Mouse (Mus musculus): ENCODE results near the gene Arhgap45. TPM values are rescaled to one million over a fixed set of nuclear protein-coding genes. Genes with fewer than 3 reads are reported as not detected.

The Arhgap45 gene
- polyA plus RNA-seq, 1 experiment from 2014 or later = 20.1 TPM

DNA sequence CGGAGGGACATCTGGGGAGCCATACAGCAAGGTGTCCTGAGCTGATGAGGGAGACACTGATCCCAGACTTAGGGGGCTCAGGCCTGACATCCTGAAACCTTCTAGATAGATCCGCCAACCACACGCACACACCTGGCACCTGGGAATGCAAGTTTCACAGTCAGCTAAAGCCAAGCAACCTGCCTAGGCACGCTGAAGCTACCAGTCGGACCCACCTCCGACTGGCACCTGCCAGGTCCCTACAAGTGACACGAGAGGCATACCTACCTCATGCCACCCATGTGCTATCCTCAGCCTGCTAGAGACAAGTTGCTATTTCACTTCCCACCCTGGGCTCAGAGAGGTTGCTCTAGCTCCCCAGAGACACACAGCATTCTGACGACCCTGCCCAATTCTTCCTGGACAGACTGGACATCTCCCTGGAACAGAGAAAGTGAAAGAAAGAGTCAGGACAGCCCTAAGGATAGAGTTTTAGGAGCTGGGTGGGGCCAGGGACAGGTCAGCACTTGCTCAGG is 27.1 kb upstream of the Arhgap45 start:
- peak overlapping the region; percentile 82 for H3K4me3 ChIP-seq (ENCODE audit: low read depth, low read length)
- 21% methylated on average over 7 of the region's 8 CpGs for WGBS
- H3K4me2 ChIP-seq (replicated peaks; ENCODE audit: low read depth, low read length) = peak overlapping the region; percentile 82
- H3K27ac ChIP-seq (ENCODE audit: low read length) = peak overlapping the region; percentile 99
- peak overlapping the region; percentile 95 for H3K9ac ChIP-seq (replicated peaks; ENCODE audit: low read depth)
- no peak for TF ChIP-seq CTCF (IDR thresholded peaks at IDR 0.05)
- TF ChIP-seq EP300 (IDR thresholded peaks at IDR 0.05) = no peak
- H3K9me3 ChIP-seq (ENCODE audit: low read length) = no peaks in the 10 kb centered on the region
- DNase-seq (ENCODE audit: low spot score) (no peak), ATAC-seq (no peak)
- no peaks in the 10 kb centered on the region for H3K27me3 ChIP-seq (replicated peaks; ENCODE audit: insufficient read depth, low read length)
- peaks cover 31% of the 10 kb centered on the region for H3K36me3 ChIP-seq (ENCODE audit: insufficient read depth, low read length)
- peaks cover 21% of the 10 kb centered on the region; the same call in 1 of the 2 replicates for H3K4me1 ChIP-seq (ENCODE audit: insufficient read depth, low read depth, low read length)

DNA sequence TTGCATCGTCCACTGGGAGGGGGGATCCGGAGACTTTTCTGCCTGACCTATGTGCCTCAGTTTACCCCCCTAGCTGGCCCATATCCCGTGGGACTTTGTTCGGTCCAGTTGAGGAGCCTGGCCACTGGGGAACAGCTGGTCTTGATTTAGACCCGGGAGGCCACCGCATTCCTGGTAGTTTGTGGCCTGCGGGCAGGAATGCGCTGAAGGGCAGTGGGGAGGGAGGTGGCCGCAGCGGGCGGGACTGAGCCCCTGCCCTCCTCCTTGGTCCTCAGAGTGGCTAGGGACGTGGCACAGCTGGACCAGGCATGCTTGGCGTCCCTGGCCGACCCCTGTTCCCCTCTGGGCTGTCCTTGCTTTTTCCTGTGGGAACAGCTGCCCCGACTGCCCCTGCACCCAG is 26.6 kb upstream of the Arhgap45 start:
- peak; percentile 90 for DNase-seq (ENCODE audit: low spot score)

DNA sequence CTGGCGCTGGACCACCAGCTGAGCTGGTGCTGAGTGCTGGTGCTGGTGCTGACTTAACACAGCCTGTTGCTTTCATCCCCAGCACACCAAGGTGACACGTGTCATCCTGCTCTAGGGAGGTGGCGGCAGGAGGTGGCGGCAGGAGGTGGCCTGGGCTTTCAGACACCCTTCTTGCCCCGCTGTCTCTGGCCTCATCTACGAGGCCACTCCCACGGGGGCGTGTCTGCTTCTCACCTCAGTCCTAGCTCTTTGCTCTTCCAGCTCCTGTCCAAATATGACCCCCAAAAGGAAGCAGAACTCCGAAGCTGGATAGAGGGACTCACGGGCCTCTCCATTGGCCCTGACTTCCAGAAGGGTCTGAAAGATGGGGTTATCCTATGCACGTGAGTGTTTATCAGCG is 25.4 kb upstream of the Arhgap45 start:
- H3K4me3 ChIP-seq (ENCODE audit: low read depth, low read length) = no peak overlapping the region
- WGBS = 64% methylated on average over 12 of the region's 12 CpGs

More for the DNA sequence above, 26.6 kb upstream of the Arhgap45 start:
- 22% methylated on average over 13 of the region's 15 CpGs for WGBS
- no peaks in the 10 kb centered on the region for H3K9me3 ChIP-seq (ENCODE audit: low read length)
- H3K36me3 ChIP-seq (ENCODE audit: insufficient read depth, low read length) = peaks cover 37% of the 10 kb centered on the region
- H3K9ac ChIP-seq (replicated peaks; ENCODE audit: low read depth) = peak overlapping the region; percentile 95
- H3K27me3 ChIP-seq (replicated peaks; ENCODE audit: insufficient read depth, low read length) = no peaks in the 10 kb centered on the region
- H3K4me3 ChIP-seq (ENCODE audit: low read depth, low read length) = peak overlapping the region; percentile 82
- H3K4me2 ChIP-seq (replicated peaks; ENCODE audit: low read depth, low read length) = peak overlapping the region; percentile 82
- ATAC-seq = peak; percentile 52
- peaks cover 21% of the 10 kb centered on the region; the same call in 1 of the 2 replicates for H3K4me1 ChIP-seq (ENCODE audit: insufficient read depth, low read depth, low read length)
- H3K27ac ChIP-seq (ENCODE audit: low read length) = peak overlapping the region; percentile 99
- TF ChIP-seq EP300 (IDR thresholded peaks at IDR 0.05) (0 out of 2 replicates have a peak, but pooled peaks have one; percentile 9), CTCF (IDR thresholded peaks at IDR 0.05) (0 out of 2 replicates have a peak, but pooled peaks have one; percentile 8)

DNA sequence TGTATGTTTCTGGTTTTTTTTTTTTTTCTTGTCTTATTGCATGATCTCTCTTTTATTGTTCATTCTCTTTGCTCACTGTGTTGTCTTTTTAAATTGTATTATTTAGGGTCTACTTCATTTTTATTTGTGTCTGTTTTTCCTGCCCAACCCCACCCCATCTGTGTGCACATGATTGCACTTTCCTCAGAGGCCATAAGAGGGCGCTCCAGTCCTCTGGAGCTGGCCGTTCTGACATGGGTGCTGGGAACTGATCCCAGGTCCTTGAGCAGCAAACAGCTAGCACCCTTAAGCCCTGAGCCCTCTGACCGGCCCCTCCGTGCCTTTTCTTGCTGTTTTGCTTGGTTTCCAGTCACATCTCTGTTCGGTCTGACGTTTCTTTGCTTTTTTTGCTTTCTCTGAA is 24.9 kb upstream of the Arhgap45 start:
- DNase-seq (ENCODE audit: low spot score) = no peak
- Histone ChIP-seq H3K9me3 (ENCODE audit: low read length) (no peaks in the 10 kb centered on the region), H3K27ac (ENCODE audit: low read length) (no peak overlapping the region), H3K4me2 (replicated peaks; ENCODE audit: low read depth, low read length) (peak overlapping the region; percentile 82; the same call in 1 of the 2 replicates), H3K9ac (replicated peaks; ENCODE audit: low read depth) (no peak overlapping the region), H3K36me3 (ENCODE audit: insufficient read depth, low read length) (peaks cover 43% of the 10 kb centered on the region), H3K4me3 (ENCODE audit: low read depth, low read length) (no peak overlapping the region), H3K27me3 (replicated peaks; ENCODE audit: insufficient read depth, low read length) (no peaks in the 10 kb centered on the region), H3K4me1 (ENCODE audit: insufficient read depth, low read depth, low read length) (peaks cover 12% of the 10 kb centered on the region; the same call in 1 of the 2 replicates)
- ATAC-seq = no peak
- TF ChIP-seq CTCF (IDR thresholded peaks at IDR 0.05) = peak; percentile 60
- no peak for TF ChIP-seq EP300 (IDR thresholded peaks at IDR 0.05)
- 89% methylated on average over 6 of the region's 6 CpGs for WGBS

More for the DNA sequence above, 25.4 kb upstream of the Arhgap45 start:
- no peak for TF ChIP-seq CTCF (IDR thresholded peaks at IDR 0.05)
- TF ChIP-seq EP300 (IDR thresholded peaks at IDR 0.05) = no peak
- Histone ChIP-seq H3K9ac (replicated peaks; ENCODE audit: low read depth) (no peak overlapping the region), H3K36me3 (ENCODE audit: insufficient read depth, low read length) (peaks cover 43% of the 10 kb centered on the region), H3K4me2 (replicated peaks; ENCODE audit: low read depth, low read length) (peak overlapping the region; percentile 82), H3K27me3 (replicated peaks; ENCODE audit: insufficient read depth, low read length) (no peaks in the 10 kb centered on the region), H3K9me3 (ENCODE audit: low read length) (no peaks in the 10 kb centered on the region), H3K27ac (ENCODE audit: low read length) (no peak overlapping the region), H3K4me1 (ENCODE audit: insufficient read depth, low read depth, low read length) (peaks cover 16% of the 10 kb centered on the region; the same call in 1 of the 2 replicates)
- ATAC-seq (no peak), DNase-seq (ENCODE audit: low spot score) (no peak)

DNA sequence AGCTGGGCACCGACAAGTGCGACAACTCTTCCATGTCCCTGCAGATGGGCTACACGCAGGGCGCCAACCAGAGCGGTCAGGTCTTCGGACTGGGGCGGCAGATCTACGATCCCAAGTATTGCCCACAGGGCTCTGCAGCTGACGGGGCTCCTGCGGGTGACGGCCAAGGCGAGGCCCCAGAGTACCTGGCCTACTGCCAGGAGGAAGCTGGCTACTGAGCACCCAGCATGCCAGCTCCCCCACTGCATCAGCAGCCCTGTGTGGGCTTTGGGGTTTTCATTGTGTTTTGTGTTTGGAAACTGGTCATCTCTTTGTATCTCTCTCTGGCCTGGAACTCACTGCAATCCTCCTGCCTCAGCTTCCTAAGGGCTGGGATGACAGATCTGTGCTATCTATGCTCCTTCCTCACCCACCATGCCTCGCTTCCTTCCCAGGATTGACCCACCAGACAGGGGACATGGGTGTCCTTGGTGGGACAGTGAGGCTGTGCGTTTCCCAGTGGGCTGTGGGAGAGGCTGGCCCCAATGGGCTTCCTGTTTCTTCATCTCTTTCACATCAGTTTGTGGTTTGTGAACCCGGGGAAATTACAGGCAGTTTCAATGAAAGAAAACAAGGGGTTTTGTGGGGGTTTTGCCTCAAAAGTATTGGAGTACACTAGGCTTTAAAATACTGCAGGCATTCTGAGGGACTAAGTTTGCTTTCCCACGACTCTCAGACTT is 21.9 kb upstream of the Arhgap45 start:
- 64% methylated on average over 15 of the region's 16 CpGs for WGBS
- Histone ChIP-seq H3K27me3 (replicated peaks; ENCODE audit: insufficient read depth, low read length) (no peaks in the 10 kb centered on the region), H3K27ac (ENCODE audit: low read length) (no peak overlapping the region), H3K4me2 (replicated peaks; ENCODE audit: low read depth, low read length) (no peak overlapping the region), H3K4me1 (ENCODE audit: insufficient read depth, low read depth, low read length) (peaks cover 12% of the 10 kb centered on the region; the same call in 1 of the 2 replicates), H3K9me3 (ENCODE audit: low read length) (no peaks in the 10 kb centered on the region), H3K9ac (replicated peaks; ENCODE audit: low read depth) (no peak overlapping the region), H3K4me3 (ENCODE audit: low read depth, low read length) (no peak overlapping the region), H3K36me3 (ENCODE audit: insufficient read depth, low read length) (peaks cover 43% of the 10 kb centered on the region)
- ATAC-seq (no peak), DNase-seq (ENCODE audit: low spot score) (peak; percentile 57)
- TF ChIP-seq CTCF (IDR thresholded peaks at IDR 0.05) (no peak), EP300 (IDR thresholded peaks at IDR 0.05) (no peak)

DNA sequence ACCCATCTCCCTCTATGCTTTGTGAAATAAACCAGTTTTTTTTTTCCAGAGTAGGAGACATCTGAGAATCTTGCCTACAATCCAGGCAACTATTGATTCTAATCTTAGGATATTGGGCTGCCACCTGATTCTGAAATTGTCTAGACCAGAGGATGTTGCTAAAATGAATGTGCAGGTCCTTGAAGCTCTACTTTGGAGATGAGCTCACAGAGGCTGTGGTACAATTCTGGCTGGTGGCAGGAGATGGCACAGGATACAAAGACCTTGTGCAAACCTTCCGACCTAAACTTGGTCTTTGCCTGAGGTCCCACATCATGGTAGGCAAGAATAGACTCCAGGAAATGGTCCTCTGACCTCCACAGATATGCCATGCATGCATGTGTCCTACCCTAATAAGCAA is 20.8 kb upstream of the Arhgap45 start:
- Histone ChIP-seq H3K27ac (ENCODE audit: low read length) (0 out of 2 replicates have a peak overlapping the region, but pooled peaks have one; percentile 26), H3K4me1 (ENCODE audit: insufficient read depth, low read depth, low read length) (peaks cover 12% of the 10 kb centered on the region; the same call in 1 of the 2 replicates), H3K9ac (replicated peaks; ENCODE audit: low read depth) (no peak overlapping the region), H3K4me3 (ENCODE audit: low read depth, low read length) (no peak overlapping the region), H3K4me2 (replicated peaks; ENCODE audit: low read depth, low read length) (no peak overlapping the region), H3K9me3 (ENCODE audit: low read length) (no peaks in the 10 kb centered on the region), H3K27me3 (replicated peaks; ENCODE audit: insufficient read depth, low read length) (no peaks in the 10 kb centered on the region), H3K36me3 (ENCODE audit: insufficient read depth, low read length) (peaks cover 43% of the 10 kb centered on the region)
- no peak for TF ChIP-seq CTCF (IDR thresholded peaks at IDR 0.05)
- TF ChIP-seq EP300 (IDR thresholded peaks at IDR 0.05) = no peak
- no peak for DNase-seq (ENCODE audit: low spot score)
- no peak for ATAC-seq
- 73% methylated on average over 1 of the region's 1 CpGs for WGBS

Measured in lung, postnatal 0 days (tissue).